Mouse (Mus musculus): ENCODE data around the gene Lif. TPM values are rescaled to one million over a fixed set of nuclear protein-coding genes. Genes with fewer than 3 reads are reported as not detected.

The Lif gene
- polyA plus RNA-seq, 1 experiment from 2014 or later = 0.15 TPM

GRCm38 (mm10) chr11:4302363-4302913 lies 45.1 kb downstream of the Lif start:
- Histone ChIP-seq H3K4me2 (peak overlapping the region; percentile 0; the same call in 1 of the 2 replicates), H3K4me3 (no peak overlapping the region), H3K9ac (peak overlapping the region; percentile 32; the same call in 1 of the 2 replicates), H3K36me3 (no peaks in the 10 kb centered on the region), H3K9me3 (no peaks in the 10 kb centered on the region), H3K27me3 (no peaks in the 10 kb centered on the region), H3K4me1 (peaks cover 46% of the 10 kb centered on the region), H3K27ac (peak overlapping the region; percentile 77)
- 8% methylated on average over 5 of the region's 5 CpGs for WGBS
- no peak for ATAC-seq (ENCODE audit: insufficient number of reproducible peaks, insufficient read depth, low FRiP score, low TSS enrichment, low read depth)

GRCm38 (mm10) chr11:4303033-4303432 lies 45.7 kb downstream of the Lif start:
- 0 out of 2 replicates have a peak overlapping the region, but pooled peaks have one; percentile 0 for H3K4me2 ChIP-seq
- no peak for ATAC-seq (ENCODE audit: insufficient number of reproducible peaks, insufficient read depth, low FRiP score, low TSS enrichment, low read depth)
- 46% methylated on average over 9 of the region's 9 CpGs for WGBS
- H3K4me3 ChIP-seq = no peak overlapping the region
- peak overlapping the region; percentile 77 for H3K27ac ChIP-seq
- H3K4me1 ChIP-seq = peaks cover 50% of the 10 kb centered on the region
- H3K36me3 ChIP-seq = no peaks in the 10 kb centered on the region
- no peaks in the 10 kb centered on the region for H3K27me3 ChIP-seq
- H3K9me3 ChIP-seq = no peaks in the 10 kb centered on the region
- H3K9ac ChIP-seq = no peak overlapping the region

GRCm38 (mm10) chr11:4304203-4304602 lies 46.8 kb downstream of the Lif start:
- Histone ChIP-seq H3K4me1 (peaks cover 56% of the 10 kb centered on the region), H3K27ac (no peak overlapping the region), H3K36me3 (no peaks in the 10 kb centered on the region), H3K27me3 (no peaks in the 10 kb centered on the region), H3K4me3 (no peak overlapping the region), H3K9me3 (no peaks in the 10 kb centered on the region), H3K9ac (no peak overlapping the region), H3K4me2 (no peak overlapping the region)
- no peak for ATAC-seq (ENCODE audit: insufficient number of reproducible peaks, insufficient read depth, low FRiP score, low TSS enrichment, low read depth)
- 68% methylated on average over 4 of the region's 4 CpGs for WGBS

GRCm38 (mm10) chr11:4305090-4305489 lies 47.7 kb downstream of the Lif start:
- no peaks in the 10 kb centered on the region for H3K36me3 ChIP-seq
- H3K9me3 ChIP-seq = no peaks in the 10 kb centered on the region
- H3K4me3 ChIP-seq = no peak overlapping the region
- ATAC-seq (ENCODE audit: insufficient number of reproducible peaks, insufficient read depth, low FRiP score, low TSS enrichment, low read depth) = no peak
- peaks cover 54% of the 10 kb centered on the region for H3K4me1 ChIP-seq
- 85% methylated on average over 4 of the region's 4 CpGs for WGBS
- H3K9ac ChIP-seq = no peak overlapping the region
- H3K27ac ChIP-seq = no peak overlapping the region
- H3K27me3 ChIP-seq = no peaks in the 10 kb centered on the region
- no peak overlapping the region for H3K4me2 ChIP-seq

- Histone ChIP-seq H3K9ac (no peak overlapping the region), H3K4me1 (peaks cover 57% of the 10 kb centered on the region), H3K27ac (no peak overlapping the region), H3K9me3 (no peaks in the 10 kb centered on the region), H3K4me2 (no peak overlapping the region), H3K36me3 (no peaks in the 10 kb centered on the region), H3K27me3 (no peaks in the 10 kb centered on the region), H3K4me3 (no peak overlapping the region)
- WGBS = 46% methylated on average over 2 of the region's 2 CpGs
- ATAC-seq (ENCODE audit: insufficient number of reproducible peaks, insufficient read depth, low FRiP score, low TSS enrichment, low read depth) = no peak
Observed at GRCm38 (mm10) chr11:4306086-4306485, 48.7 kb downstream of the Lif start.

- Histone ChIP-seq H3K9me3 (no peaks in the 10 kb centered on the region), H3K4me3 (no peak overlapping the region), H3K36me3 (no peaks in the 10 kb centered on the region), H3K4me1 (peaks cover 44% of the 10 kb centered on the region), H3K9ac (no peak overlapping the region), H3K4me2 (peak overlapping the region; percentile 53), H3K27ac (peak overlapping the region; percentile 88), H3K27me3 (no peaks in the 10 kb centered on the region)
- 1% methylated on average over 6 of the region's 6 CpGs for WGBS
- ATAC-seq (ENCODE audit: insufficient number of reproducible peaks, insufficient read depth, low FRiP score, low TSS enrichment, low read depth) = no peak
Observed at GRCm38 (mm10) chr11:4308060-4308513, 50.7 kb downstream of the Lif start.

GRCm38 (mm10) chr11:4308514-4309450 lies 51.4 kb downstream of the Lif start:
- Histone ChIP-seq H3K4me2 (peak overlapping the region; percentile 53), H3K36me3 (no peaks in the 10 kb centered on the region), H3K9ac (no peak overlapping the region), H3K4me1 (peaks cover 40% of the 10 kb centered on the region), H3K27me3 (peaks cover 2% of the 10 kb centered on the region; the same call in 1 of the 2 replicates), H3K9me3 (no peaks in the 10 kb centered on the region), H3K27ac (peak overlapping the region; percentile 88), H3K4me3 (peak overlapping the region; percentile 20)
- peak; percentile 77 for ATAC-seq (ENCODE audit: insufficient number of reproducible peaks, insufficient read depth, low FRiP score, low TSS enrichment, low read depth)
- WGBS = 12% methylated on average over 25 of the region's 25 CpGs

- Histone ChIP-seq H3K9me3 (no peaks in the 10 kb centered on the region), H3K4me1 (peaks cover 34% of the 10 kb centered on the region), H3K27me3 (peaks cover 7% of the 10 kb centered on the region; the same call in 1 of the 2 replicates), H3K9ac (no peak overlapping the region), H3K4me2 (no peak overlapping the region), H3K27ac (peak overlapping the region; percentile 88; the same call in 1 of the 2 replicates), H3K36me3 (no peaks in the 10 kb centered on the region), H3K4me3 (no peak overlapping the region)
- 74% methylated on average over 4 of the region's 4 CpGs for WGBS
- no peak for ATAC-seq (ENCODE audit: insufficient number of reproducible peaks, insufficient read depth, low FRiP score, low TSS enrichment, low read depth)
Observed at GRCm38 (mm10) chr11:4309613-4310012, 52.3 kb downstream of the Lif start.

GRCm38 (mm10) chr11:4310324-4310723 lies 53.0 kb downstream of the Lif start:
- H3K4me2 ChIP-seq = no peak overlapping the region
- peaks cover 34% of the 10 kb centered on the region for H3K4me1 ChIP-seq
- H3K4me3 ChIP-seq = no peak overlapping the region
- 0 out of 2 replicates have a peak overlapping the region, but pooled peaks have one; percentile 16 for H3K27ac ChIP-seq
- ATAC-seq (ENCODE audit: insufficient number of reproducible peaks, insufficient read depth, low FRiP score, low TSS enrichment, low read depth) = no peak
- no peaks in the 10 kb centered on the region for H3K9me3 ChIP-seq
- 72% methylated on average over 4 of the region's 4 CpGs for WGBS
- H3K27me3 ChIP-seq = peaks cover 7% of the 10 kb centered on the region; the same call in 1 of the 2 replicates
- H3K9ac ChIP-seq = no peak overlapping the region
- H3K36me3 ChIP-seq = no peaks in the 10 kb centered on the region

- no peak for ATAC-seq (ENCODE audit: insufficient number of reproducible peaks, insufficient read depth, low FRiP score, low TSS enrichment, low read depth)
- H3K27me3 ChIP-seq = peaks cover 7% of the 10 kb centered on the region; the same call in 1 of the 2 replicates
- no peaks in the 10 kb centered on the region for H3K9me3 ChIP-seq
- 42% methylated on average over 4 of the region's 4 CpGs for WGBS
- peaks cover 29% of the 10 kb centered on the region for H3K4me1 ChIP-seq
- no peak overlapping the region for H3K9ac ChIP-seq
- H3K36me3 ChIP-seq = no peaks in the 10 kb centered on the region
- H3K27ac ChIP-seq = no peak overlapping the region
- no peak overlapping the region for H3K4me3 ChIP-seq
- H3K4me2 ChIP-seq = no peak overlapping the region
Observed at GRCm38 (mm10) chr11:4312180-4312579, 54.8 kb downstream of the Lif start.

- 58% methylated on average over 5 of the region's 5 CpGs for WGBS
- no peak overlapping the region for H3K9ac ChIP-seq
- no peak for ATAC-seq (ENCODE audit: insufficient number of reproducible peaks, insufficient read depth, low FRiP score, low TSS enrichment, low read depth)
- no peaks in the 10 kb centered on the region for H3K9me3 ChIP-seq
- no peak overlapping the region for H3K4me2 ChIP-seq
- H3K36me3 ChIP-seq = no peaks in the 10 kb centered on the region
- H3K4me1 ChIP-seq = no peaks in the 10 kb centered on the region
- H3K27me3 ChIP-seq = peaks cover 7% of the 10 kb centered on the region; the same call in 1 of the 2 replicates
- H3K4me3 ChIP-seq = no peak overlapping the region
- no peak overlapping the region for H3K27ac ChIP-seq
Observed at GRCm38 (mm10) chr11:4317287-4317686, 59.9 kb downstream of the Lif start.
